Mouse (Mus musculus) embryonic facial prominence, embryonic 12.5 days (tissue): ENCODE measurements around the gene Shank1. TPM values are rescaled to one million over a fixed set of nuclear protein-coding genes. Genes with fewer than 3 reads are reported as not detected.
A peak's percentile ranks its signal among the peaks of the same experiment; 100 is the strongest.

ENCODE experiments used
- ATAC-seq: fragments of 200-750 bp; cut with Nextera tagmentation; 2 replicates; pipeline ENCODE4 v1.8.0; 2017; ENCODE audit not compliant: insufficient number of reproducible peaks, insufficient read depth, low FRiP score, low TSS enrichment
- H3K27ac ChIP-seq: fragments of 300-500 bp; sonication (generic); 2 replicates; pipeline ENCODE4 v1.5.1; 2016; ENCODE audit warnings: mild to moderate bottlenecking
- H3K27me3 ChIP-seq: fragments of 300-500 bp; sonication (generic); 2 replicates; pipeline ENCODE4 v1.6.1; 2016; ENCODE audit warnings: mild to moderate bottlenecking, moderate library complexity
- H3K36me3 ChIP-seq: fragments of 300-500 bp; sonication (generic); 2 replicates; pipeline ENCODE4 v1.6.1; 2016; ENCODE audit warnings: mild to moderate bottlenecking
- H3K4me1 ChIP-seq: fragments of 300-500 bp; sonication (generic); 2 replicates; pipeline ENCODE4 v1.6.1; 2016
- H3K4me2 ChIP-seq: fragments of 300-500 bp; sonication (generic); replicated peaks from 2 replicates; pipeline ENCODE4 v1.6.1; 2016; ENCODE audit warnings: mild to moderate bottlenecking, moderate library complexity
- H3K4me3 ChIP-seq: fragments of 300-500 bp; sonication (generic); 2 replicates; pipeline ENCODE4 v1.5.1; 2016; ENCODE audit warnings: mild to moderate bottlenecking
- H3K9ac ChIP-seq: fragments of 300-500 bp; sonication (generic); 2 replicates; pipeline ENCODE4 v1.6.1; 2016; ENCODE audit warnings: mild to moderate bottlenecking, moderate library complexity
- H3K9me3 ChIP-seq: fragments of 300-500 bp; sonication (generic); 2 replicates; pipeline ENCODE4 v1.6.1; 2016; ENCODE audit warnings: mild to moderate bottlenecking, moderate library complexity
- WGBS: fragments of 180-500 bp; shearing (Covaris S2); methylation state at CpG from one replicate; pipeline ENCODE4 v1.1.7; 2016; 5-methylcytosine and 5-hydroxymethylcytosine counted together
- polyA plus RNA-seq: library from polyadenylated mRNA; unstranded; fragments of >200 nt; fragmentation: Nextera tagmentation; extraction: Ambion mirVana; gene quantifications from 2 replicates; pipeline ENCODE4 v1.2.1, GENCODE M21; 2016

Gene Shank1
- polyA plus RNA-seq, 1 experiment from 2014 or later: 2.4 TPM

DNA sequence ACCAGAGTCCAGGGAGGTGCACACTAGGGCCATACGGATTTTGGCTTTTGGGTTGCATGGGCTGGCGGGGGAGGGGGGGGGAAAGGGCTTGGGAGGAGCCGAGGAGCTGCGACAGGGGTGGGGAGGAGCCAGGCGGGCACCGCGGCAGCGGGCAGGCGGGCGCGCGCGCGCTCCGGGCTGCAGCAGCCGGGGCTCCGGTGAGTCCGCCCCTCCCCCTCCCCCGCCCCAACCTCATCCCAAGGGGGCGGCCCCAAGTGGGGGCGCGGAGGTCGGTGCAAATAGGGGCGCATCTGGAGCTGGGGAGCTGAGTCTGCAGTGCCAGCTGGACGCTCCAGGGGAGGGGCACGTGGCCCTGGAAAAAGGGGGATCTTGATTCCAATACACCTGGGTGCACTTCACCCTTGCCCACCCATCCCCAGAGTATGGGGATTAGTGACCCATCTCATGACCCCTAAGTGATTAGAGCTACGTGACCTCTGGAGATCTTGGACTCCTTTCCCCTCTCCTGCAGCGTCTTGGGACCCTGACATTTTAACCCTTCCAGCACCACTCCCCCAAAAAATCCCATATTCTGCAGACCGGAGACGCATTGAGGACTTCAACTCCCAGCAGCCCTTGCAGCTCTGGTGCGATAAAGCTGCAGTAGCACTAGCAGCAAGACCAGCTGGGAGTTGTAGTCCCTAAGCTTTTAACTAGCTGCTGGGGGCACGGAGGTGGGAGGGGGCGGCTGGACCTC is 74.1 kb downstream of the Shank1 start, which contains the start of gene Syt3:
Gene Syt3, plus strand, starts transcription at position 123 of the 736 bp plus-strand sequence.
- WGBS: 2% methylated on average over 30 of the region's 33 CpGs
- H3K9ac ChIP-seq: peak within 1 kb of the TSS; percentile 52
- H3K27me3 ChIP-seq: peaks cover 27% of the 10 kb centered on the region
- H3K4me3 ChIP-seq: peak within 1 kb of the TSS; percentile 53
- peaks cover 4% of the 10 kb centered on the region; the same call in 1 of the 2 replicates for H3K4me1 ChIP-seq
- H3K36me3 ChIP-seq: no peaks in the 10 kb centered on the region
- H3K4me2 ChIP-seq: peak within 1 kb of the TSS; percentile 91
- peak; percentile 70 for ATAC-seq
- H3K9me3 ChIP-seq: no peaks in the 10 kb centered on the region
- H3K27ac ChIP-seq: no peak within 1 kb of the TSS

DNA sequence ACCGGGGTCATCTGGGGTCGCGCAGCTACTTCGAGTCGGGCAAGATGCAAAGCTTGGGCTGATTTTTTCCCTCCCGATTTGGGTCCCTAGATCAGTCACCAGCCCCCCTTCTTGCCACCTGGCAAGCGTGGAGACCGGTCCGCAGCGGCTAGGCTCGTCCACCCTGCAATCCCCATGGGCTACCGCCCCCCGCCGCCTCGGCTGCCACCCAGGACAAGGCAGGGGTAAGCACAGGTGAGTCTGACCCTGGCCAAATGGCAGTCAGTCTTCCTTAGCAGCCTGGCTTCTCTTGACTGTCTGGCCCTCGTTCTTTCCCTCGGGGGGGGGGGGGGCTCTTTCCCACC is 74.6 kb downstream of the Shank1 start:
- Histone ChIP-seq H3K4me1 (peaks cover 4% of the 10 kb centered on the region; the same call in 1 of the 2 replicates), H3K27ac (no peak overlapping the region), H3K4me2 (peak overlapping the region; percentile 91), H3K36me3 (no peaks in the 10 kb centered on the region), H3K9me3 (no peaks in the 10 kb centered on the region), H3K9ac (peak overlapping the region; percentile 52; the same call in 1 of the 2 replicates), H3K27me3 (peaks cover 27% of the 10 kb centered on the region), H3K4me3 (peak overlapping the region; percentile 53)
- ATAC-seq: peak; percentile 50; the same call in 1 of the 2 replicates
- WGBS: under 1% methylated on average over 15 of the region's 17 CpGs

DNA sequence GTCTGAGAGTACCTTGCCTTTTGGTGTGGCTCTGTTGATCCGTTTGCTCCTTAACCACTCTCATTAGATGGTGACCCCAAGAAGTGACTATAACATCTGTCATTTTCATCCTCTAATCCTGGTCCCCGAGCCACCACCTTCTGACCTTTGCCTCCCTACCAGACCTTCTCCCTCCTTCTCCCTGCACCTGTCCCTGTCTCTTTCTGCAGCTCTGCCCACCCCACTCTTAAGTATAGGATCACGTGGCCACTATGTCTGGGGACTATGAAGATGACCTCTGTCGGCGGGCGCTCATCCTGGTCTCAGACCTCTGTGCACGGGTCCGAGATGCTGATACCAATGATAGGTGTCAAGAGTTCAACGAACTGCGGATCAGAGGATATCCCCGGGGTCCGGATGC is 75.7 kb downstream of the Shank1 start, which contains the start of gene 1700008O03Rik:
Gene 1700008O03Rik, minus strand, starts transcription at position 101 of the 400 bp plus-strand sequence.
- no peak for ATAC-seq
- H3K9me3 ChIP-seq: no peaks in the 10 kb centered on the region
- 72% methylated on average over 12 of the region's 12 CpGs for WGBS

DNA sequence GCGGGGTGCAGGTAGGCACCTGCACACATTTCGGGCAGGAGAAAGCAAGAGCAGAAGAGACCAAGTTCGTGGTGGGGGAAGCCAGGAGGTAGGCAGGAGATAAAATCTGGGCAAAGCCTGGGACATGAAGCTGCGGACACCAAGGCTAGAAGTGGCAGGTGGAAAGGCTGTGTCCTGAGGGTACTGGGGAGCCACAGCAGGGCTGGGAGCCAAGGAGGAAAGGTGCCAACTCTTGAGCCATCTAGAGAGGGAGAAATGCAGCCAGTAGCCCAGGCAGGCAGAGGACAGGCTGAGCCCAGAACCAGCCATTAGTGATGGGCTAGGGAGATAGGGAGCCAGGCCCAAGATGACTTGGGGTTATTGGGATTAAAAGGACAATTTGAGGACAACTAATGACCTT is 81.8 kb downstream of the Shank1 start:
- ATAC-seq: no peak
- H3K27me3 ChIP-seq: peaks cover 9% of the 10 kb centered on the region
- no peaks in the 10 kb centered on the region for H3K36me3 ChIP-seq
- H3K4me2 ChIP-seq: no peak overlapping the region
- H3K27ac ChIP-seq: no peak overlapping the region
- H3K4me1 ChIP-seq: no peaks in the 10 kb centered on the region
- WGBS: 84% methylated on average over 4 of the region's 4 CpGs
- H3K9me3 ChIP-seq: no peaks in the 10 kb centered on the region
- no peak overlapping the region for H3K9ac ChIP-seq
- H3K4me3 ChIP-seq: no peak overlapping the region

More for the DNA sequence above, 75.7 kb downstream of the Shank1 start, which contains the start of gene 1700008O03Rik:
- no peak within 1 kb of the TSS for H3K27ac ChIP-seq
- peak within 1 kb of the TSS; percentile 52; the same call in 1 of the 2 replicates for H3K9ac ChIP-seq
- peak within 1 kb of the TSS; percentile 53 for H3K4me3 ChIP-seq
- H3K27me3 ChIP-seq: peaks cover 27% of the 10 kb centered on the region
- H3K36me3 ChIP-seq: no peaks in the 10 kb centered on the region
- peak within 1 kb of the TSS; percentile 91 for H3K4me2 ChIP-seq
- peaks cover 4% of the 10 kb centered on the region; the same call in 1 of the 2 replicates for H3K4me1 ChIP-seq

DNA sequence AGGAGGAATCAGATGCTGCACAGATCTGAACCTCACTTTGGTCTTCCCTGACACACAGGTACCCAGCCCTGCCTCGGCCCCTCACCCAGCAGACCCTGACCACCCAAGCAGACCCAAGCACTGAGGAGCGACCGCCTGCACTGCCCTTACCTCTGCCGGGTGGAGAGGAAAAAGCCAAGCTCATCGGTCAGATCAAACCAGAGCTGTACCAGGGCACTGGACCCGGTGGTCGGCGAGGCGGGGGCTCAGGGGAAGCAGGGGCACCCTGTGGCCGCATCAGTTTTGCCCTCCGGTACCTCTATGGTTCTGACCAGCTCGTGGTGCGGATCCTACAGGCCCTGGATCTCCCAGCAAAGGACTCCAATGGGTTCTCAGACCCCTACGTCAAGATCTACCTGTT is 82.3 kb downstream of the Shank1 start:
- Histone ChIP-seq H3K9ac (no peak overlapping the region), H3K36me3 (no peaks in the 10 kb centered on the region), H3K9me3 (no peaks in the 10 kb centered on the region), H3K4me3 (no peak overlapping the region), H3K27ac (no peak overlapping the region), H3K4me2 (no peak overlapping the region), H3K27me3 (peaks cover 5% of the 10 kb centered on the region), H3K4me1 (no peaks in the 10 kb centered on the region)
- 89% methylated on average over 14 of the region's 14 CpGs for WGBS
- ATAC-seq: no peak

DNA sequence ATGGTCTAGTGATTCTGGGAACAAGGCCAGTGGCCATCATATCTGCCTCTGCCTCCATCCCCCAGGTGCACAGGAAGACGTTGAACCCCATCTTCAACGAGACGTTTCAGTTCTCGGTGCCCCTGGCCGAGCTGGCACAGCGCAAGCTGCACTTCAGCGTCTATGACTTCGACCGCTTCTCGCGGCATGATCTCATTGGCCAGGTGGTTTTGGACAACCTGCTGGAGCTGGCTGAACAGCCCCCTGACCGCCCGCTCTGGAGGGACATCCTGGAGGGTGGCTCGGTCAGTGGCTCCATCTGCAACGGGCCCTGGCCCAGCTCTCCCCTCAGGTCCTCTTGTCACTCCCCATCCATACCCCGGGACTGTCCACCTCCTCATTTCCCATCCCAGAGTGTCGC is 83.2 kb downstream of the Shank1 start:
- Histone ChIP-seq H3K4me2 (no peak overlapping the region), H3K27me3 (peaks cover 6% of the 10 kb centered on the region), H3K27ac (no peak overlapping the region), H3K9ac (no peak overlapping the region), H3K4me3 (no peak overlapping the region), H3K4me1 (no peaks in the 10 kb centered on the region), H3K9me3 (no peaks in the 10 kb centered on the region), H3K36me3 (no peaks in the 10 kb centered on the region)
- ATAC-seq: no peak
- WGBS: 90% methylated on average over 17 of the region's 17 CpGs

DNA sequence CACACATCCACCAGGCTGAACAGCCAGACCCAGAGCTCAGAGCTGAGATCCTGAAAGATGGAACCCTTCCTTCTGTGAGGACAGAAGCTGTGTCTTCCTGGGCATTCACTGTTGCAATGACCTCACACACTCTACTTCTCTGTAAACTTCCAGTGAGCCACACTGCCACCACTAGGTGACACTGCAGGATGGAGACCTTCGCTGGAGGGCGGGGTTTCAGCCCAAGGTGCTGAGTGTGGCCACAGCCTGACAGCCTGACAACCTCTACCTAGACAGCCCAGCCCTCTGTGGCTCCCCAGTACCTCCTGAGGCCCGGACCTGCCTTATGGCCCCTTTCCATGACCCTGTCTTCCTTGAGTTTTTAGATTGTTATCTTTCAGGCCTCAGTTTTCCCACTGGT is 88.5 kb downstream of the Shank1 start:
- H3K4me3 ChIP-seq: no peak overlapping the region
- no peak overlapping the region for H3K4me2 ChIP-seq
- no peaks in the 10 kb centered on the region for H3K4me1 ChIP-seq
- 16% methylated on average over 3 of the region's 3 CpGs for WGBS
- no peaks in the 10 kb centered on the region for H3K9me3 ChIP-seq
- H3K27me3 ChIP-seq: peaks cover 2% of the 10 kb centered on the region
- no peaks in the 10 kb centered on the region for H3K36me3 ChIP-seq
- ATAC-seq: peak; percentile 22; the same call in 1 of the 2 replicates
- H3K9ac ChIP-seq: no peak overlapping the region
- no peak overlapping the region for H3K27ac ChIP-seq

DNA sequence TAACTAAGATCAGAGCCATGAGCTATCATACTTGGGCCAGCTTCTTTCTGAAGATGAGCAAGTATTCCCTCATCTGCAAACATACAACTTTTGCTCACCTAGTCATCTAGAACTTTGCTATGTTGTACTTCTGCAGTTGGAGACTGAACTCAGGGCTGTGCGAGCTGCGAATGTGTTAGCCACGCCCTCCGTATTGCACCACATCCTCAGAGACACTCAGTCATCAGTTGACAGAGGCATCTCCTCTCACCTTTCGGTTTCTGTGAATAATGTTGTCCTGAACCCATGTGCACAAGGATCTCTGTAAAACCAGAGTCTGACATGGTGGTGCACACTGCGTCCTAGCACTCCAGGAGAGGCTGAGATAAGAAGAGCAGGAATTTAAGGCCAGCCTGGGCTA is 91.6 kb downstream of the Shank1 start:
- no peaks in the 10 kb centered on the region for H3K36me3 ChIP-seq
- ATAC-seq: no peak
- 84% methylated on average over 6 of the region's 6 CpGs for WGBS
- H3K4me2 ChIP-seq: no peak overlapping the region
- H3K27me3 ChIP-seq: peaks cover 7% of the 10 kb centered on the region; the same call in 1 of the 2 replicates
- H3K9me3 ChIP-seq: no peaks in the 10 kb centered on the region
- H3K27ac ChIP-seq: no peak overlapping the region
- no peaks in the 10 kb centered on the region for H3K4me1 ChIP-seq
- no peak overlapping the region for H3K9ac ChIP-seq
- no peak overlapping the region for H3K4me3 ChIP-seq

DNA sequence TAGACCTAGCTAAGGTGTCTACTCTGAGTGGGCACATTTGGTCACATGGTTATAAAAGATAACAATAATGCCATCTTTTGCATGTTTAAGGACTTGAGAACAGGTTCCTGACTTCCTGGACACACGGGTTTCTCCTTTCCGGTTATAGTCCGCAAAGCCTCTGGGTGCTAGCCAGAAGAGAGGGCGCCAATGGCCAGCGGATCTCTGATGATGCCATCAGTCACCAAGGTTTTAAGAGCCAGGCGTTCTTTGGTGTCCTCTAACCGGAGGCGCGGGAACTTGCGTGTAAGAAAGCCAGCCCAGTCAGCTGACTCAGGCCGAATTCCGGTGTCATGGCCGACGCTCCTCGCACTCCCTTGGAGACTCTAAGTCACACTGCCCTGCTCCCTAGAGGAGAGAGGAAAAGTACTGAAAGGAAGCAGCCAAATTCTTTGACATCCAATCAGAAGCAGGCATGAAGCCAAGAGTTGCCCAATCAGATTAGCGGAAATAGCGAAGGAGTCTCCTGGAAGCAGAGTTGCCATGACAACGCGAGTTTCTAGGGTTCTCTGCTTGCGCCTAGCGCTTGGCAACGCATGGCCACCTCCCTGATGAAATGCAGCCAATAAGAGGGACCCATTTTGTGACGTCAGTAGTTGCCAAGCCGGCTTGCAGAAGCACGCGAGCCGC is 95.4 kb downstream of the Shank1 start:
- WGBS: under 1% methylated on average over 27 of the region's 27 CpGs
- Histone ChIP-seq H3K36me3 (no peaks in the 10 kb centered on the region), H3K27ac (peak overlapping the region; percentile 75), H3K27me3 (peaks cover 9% of the 10 kb centered on the region; the same call in 1 of the 2 replicates), H3K4me1 (no peaks in the 10 kb centered on the region), H3K9ac (no peak overlapping the region), H3K9me3 (no peaks in the 10 kb centered on the region), H3K4me3 (peak overlapping the region; percentile 37), H3K4me2 (peak overlapping the region; percentile 54)
- peak; percentile 95 for ATAC-seq

DNA sequence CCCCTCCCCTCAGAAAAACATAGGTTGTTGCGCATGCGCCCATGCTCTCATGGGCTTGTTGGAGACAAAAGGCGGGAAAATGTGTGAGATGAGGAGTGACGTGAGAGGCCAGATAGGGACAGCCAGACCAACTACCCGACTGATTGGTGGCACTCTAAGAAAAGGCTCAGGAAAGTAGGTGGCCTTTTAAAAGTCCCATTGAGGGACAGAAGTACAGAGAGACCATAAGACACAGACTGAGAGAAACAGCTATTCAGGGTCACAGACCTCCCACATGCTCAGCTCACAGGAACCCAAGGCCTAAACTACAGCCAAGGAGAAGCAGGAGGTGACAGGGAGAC is 95.9 kb downstream of the Shank1 start:
- no peak overlapping the region for H3K9ac ChIP-seq
- ATAC-seq: 0 out of 2 replicates have a peak, but pooled peaks have one; percentile 10
- no peak overlapping the region for H3K4me2 ChIP-seq

More for the DNA sequence above, 95.9 kb downstream of the Shank1 start:
- 0% methylated on average over 5 of the region's 5 CpGs for WGBS
- H3K27ac ChIP-seq: no peak overlapping the region
- peaks cover 9% of the 10 kb centered on the region; the same call in 1 of the 2 replicates for H3K27me3 ChIP-seq
- no peaks in the 10 kb centered on the region for H3K9me3 ChIP-seq
- H3K4me3 ChIP-seq: peak overlapping the region; percentile 37; the same call in 1 of the 2 replicates
- H3K4me1 ChIP-seq: no peaks in the 10 kb centered on the region
- no peaks in the 10 kb centered on the region for H3K36me3 ChIP-seq
